Mouse (Mus musculus) limb, embryonic 14.5 days (tissue): ENCODE data around the gene Skiv2l. TPM values are rescaled to one million over a fixed set of nuclear protein-coding genes. Genes with fewer than 3 reads are reported as not detected.

Experiments
- ATAC-seq: fragments of 200-750 bp; cut with Nextera tagmentation; 2 replicates; pipeline ENCODE4 v1.8.0; 2017; ENCODE audit warnings: low read depth, moderate number of reproducible peaks, moderate TSS enrichment; ENCODE audit not compliant: low FRiP score
- DNase-seq: peaks from one replicate; pipeline ENCODE4 v3.0.0-alpha.2; 2015; ENCODE audit warnings: low spot score
- H3K27ac ChIP-seq: fragments of 300-500 bp; sonication (generic); replicated peaks from 2 replicates; pipeline ENCODE4 v1.5.1; 2014; ENCODE audit warnings: low read depth, mild to moderate bottlenecking, low read length, moderate library complexity, mixed read lengths
- H3K27me3 ChIP-seq: fragments of 300-500 bp; sonication (generic); 2 replicates; pipeline ENCODE4 v1.6.1; 2014; ENCODE audit warnings: low read length, mixed read lengths; ENCODE audit not compliant: control insufficient read depth, insufficient read depth
- H3K36me3 ChIP-seq: fragments of 300-500 bp; sonication (generic); 2 replicates; pipeline ENCODE4 v1.6.1; 2014; ENCODE audit warnings: mild to moderate bottlenecking, low read length, moderate library complexity, mixed read lengths; ENCODE audit not compliant: control insufficient read depth, insufficient read depth
- H3K4me1 ChIP-seq: fragments of 300-500 bp; sonication (generic); 2 replicates; pipeline ENCODE4 v1.6.1; 2014; ENCODE audit warnings: antibody characterized with exemption, low read length, mixed read lengths; ENCODE audit not compliant: control insufficient read depth, insufficient read depth
- H3K4me2 ChIP-seq: fragments of 300-500 bp; sonication (generic); replicated peaks from 2 replicates; pipeline ENCODE4 v1.6.1; 2014; ENCODE audit warnings: low read depth, mild to moderate bottlenecking, low read length, moderate library complexity; ENCODE audit not compliant: severe bottlenecking
- H3K4me3 ChIP-seq: fragments of 300-500 bp; sonication (generic); replicated peaks from 2 replicates; pipeline ENCODE4 v1.5.1; 2014; ENCODE audit warnings: low read length
- H3K9ac ChIP-seq: fragments of 300-500 bp; sonication (generic); 2 replicates; pipeline ENCODE4 v1.6.1; 2014; ENCODE audit warnings: mild to moderate bottlenecking, low read depth, low read length, moderate library complexity; ENCODE audit not compliant: severe bottlenecking
- H3K9me3 ChIP-seq: fragments of 300-500 bp; sonication (generic); 2 replicates; pipeline ENCODE4 v1.6.1; 2016; ENCODE audit warnings: low read length; ENCODE audit not compliant: control insufficient read depth
- POLR2A ChIP-seq: fragments of 200-500 bp; IDR thresholded peaks from 2 replicates; pipeline ENCODE4 v1.8.0; 2012; ENCODE audit warnings: inconsistent platforms, mild to moderate bottlenecking, moderate library complexity, borderline replicate concordance; ENCODE audit not compliant: insufficient read depth, insufficient read length; ENCODE audit errors: extremely low read depth
- WGBS: fragments of 180-500 bp; shearing (Covaris S2); extraction: QIAGEN DNeasy Blood & Tissue Kit; methylation state at CpG from one replicate; pipeline ENCODE4 v1.1.7; 2014; 5-methylcytosine and 5-hydroxymethylcytosine counted together
- polyA plus RNA-seq, 2 experiments: library from polyadenylated mRNA; depleted of rRNA in 1 of 2; stranded (reverse) in 1 of 2; unstranded in 1 of 2; fragments of >200 nt; fragmentation: Nextera tagmentation in 1 of 2; extraction: Ambion mirVana in 1 of 2; gene quantifications; 2 replicates each; pipeline versions ENCODE4 v1.2.1 to v1.2.3; 2012 to 2014

The Skiv2l gene
- polyA plus RNA-seq, 2 experiments = 43.5 to 75.8 TPM

GRCm38 (mm10) chr17:34858670-34859069 is 8.7 kb upstream of the Skiv2l start:
- no peak for TF ChIP-seq POLR2A
- no peak overlapping the region for H3K27ac ChIP-seq
- no peak overlapping the region for H3K9ac ChIP-seq

GRCm38 (mm10) chr17:34855825-34856224 is 5.8 kb upstream of the Skiv2l start:
- ATAC-seq (peak; percentile 24; the same call in 1 of the 2 replicates), DNase-seq (peak; percentile 37)
- no peak overlapping the region for H3K9ac ChIP-seq
- peaks cover 46% of the 10 kb centered on the region for H3K36me3 ChIP-seq
- H3K27me3 ChIP-seq = no peaks in the 10 kb centered on the region
- peaks cover 6% of the 10 kb centered on the region for H3K4me1 ChIP-seq
- 33% methylated on average over 3 of the region's 3 CpGs for WGBS
- H3K4me2 ChIP-seq = no peak overlapping the region
- H3K27ac ChIP-seq = no peak overlapping the region
- TF ChIP-seq POLR2A = no peak
- no peak overlapping the region for H3K4me3 ChIP-seq
- no peaks in the 10 kb centered on the region for H3K9me3 ChIP-seq

More at GRCm38 (mm10) chr17:34858670-34859069, 8.7 kb upstream of the Skiv2l start:
- Histone ChIP-seq H3K27me3 (no peaks in the 10 kb centered on the region), H3K36me3 (peaks cover 32% of the 10 kb centered on the region), H3K4me2 (no peak overlapping the region), H3K4me3 (no peak overlapping the region), H3K9me3 (no peaks in the 10 kb centered on the region), H3K4me1 (no peaks in the 10 kb centered on the region)
- DNase-seq (no peak), ATAC-seq (no peak)
- 85% methylated on average over 4 of the region's 4 CpGs for WGBS

GRCm38 (mm10) chr17:34854761-34855160 is 4.8 kb upstream of the Skiv2l start:
- DNase-seq (no peak), ATAC-seq (no peak)

GRCm38 (mm10) chr17:34853511-34853910 is 3.5 kb upstream of the Skiv2l start:
- TF ChIP-seq POLR2A = no peak
- Histone ChIP-seq H3K9me3 (no peaks in the 10 kb centered on the region), H3K27me3 (no peaks in the 10 kb centered on the region), H3K9ac (no peak overlapping the region), H3K27ac (no peak overlapping the region), H3K36me3 (peaks cover 46% of the 10 kb centered on the region), H3K4me2 (no peak overlapping the region), H3K4me1 (peaks cover 12% of the 10 kb centered on the region), H3K4me3 (no peak overlapping the region)
- DNase-seq (no peak), ATAC-seq (no peak)
- 73% methylated on average over 8 of the region's 8 CpGs for WGBS

More at GRCm38 (mm10) chr17:34854761-34855160, 4.8 kb upstream of the Skiv2l start:
- H3K36me3 ChIP-seq = peaks cover 46% of the 10 kb centered on the region
- peaks cover 8% of the 10 kb centered on the region for H3K4me1 ChIP-seq
- no peak overlapping the region for H3K9ac ChIP-seq
- no peak for TF ChIP-seq POLR2A
- H3K4me2 ChIP-seq = no peak overlapping the region
- no peak overlapping the region for H3K4me3 ChIP-seq
- H3K9me3 ChIP-seq = no peaks in the 10 kb centered on the region
- WGBS = 81% methylated on average over 3 of the region's 3 CpGs
- H3K27me3 ChIP-seq = no peaks in the 10 kb centered on the region
- H3K27ac ChIP-seq = no peak overlapping the region

GRCm38 (mm10) chr17:34850517-34851125 is 611 bp upstream of the Skiv2l start:
- ATAC-seq = no peak; the same call in 1 of the 2 replicates
- 0 out of 2 replicates have a peak overlapping the region, but pooled peaks have one; percentile 33 for H3K27ac ChIP-seq

GRCm38 (mm10) chr17:34847615-34848014 is 2.4 kb downstream of the Skiv2l start:
- TF ChIP-seq POLR2A = no peak
- Histone ChIP-seq H3K4me2 (no peak overlapping the region), H3K27ac (no peak overlapping the region), H3K4me3 (no peak overlapping the region), H3K9ac (no peak overlapping the region), H3K4me1 (peaks cover 12% of the 10 kb centered on the region), H3K27me3 (no peaks in the 10 kb centered on the region), H3K36me3 (peaks cover 58% of the 10 kb centered on the region), H3K9me3 (no peaks in the 10 kb centered on the region)
- DNase-seq (no peak), ATAC-seq (no peak)
- WGBS = 86% methylated on average over 7 of the region's 7 CpGs

More at GRCm38 (mm10) chr17:34850517-34851125, 611 bp upstream of the Skiv2l start:
- peak overlapping the region; percentile 89 for H3K4me2 ChIP-seq
- TF ChIP-seq POLR2A = no peak
- H3K36me3 ChIP-seq = peaks cover 56% of the 10 kb centered on the region
- 2% methylated on average over 25 of the region's 25 CpGs for WGBS
- H3K9ac ChIP-seq = peak overlapping the region; percentile 78
- H3K4me1 ChIP-seq = peaks cover 12% of the 10 kb centered on the region
- no peaks in the 10 kb centered on the region for H3K27me3 ChIP-seq
- peak overlapping the region; percentile 91 for H3K4me3 ChIP-seq
- DNase-seq = no peak
- H3K9me3 ChIP-seq = no peaks in the 10 kb centered on the region
